Mouse (Mus musculus) 3134 (cell line): Measurements from ENCODE around the gene E330009J07Rik.

Experiments used
- DNase-seq: peaks from one replicate; pipeline ENCODE4 v3.0.0-alpha.2; 2011; ENCODE audit warnings: low spot score; ENCODE audit not compliant: insufficient read length; ENCODE audit errors: extremely low read depth

E330009J07Rik gene

DNA sequence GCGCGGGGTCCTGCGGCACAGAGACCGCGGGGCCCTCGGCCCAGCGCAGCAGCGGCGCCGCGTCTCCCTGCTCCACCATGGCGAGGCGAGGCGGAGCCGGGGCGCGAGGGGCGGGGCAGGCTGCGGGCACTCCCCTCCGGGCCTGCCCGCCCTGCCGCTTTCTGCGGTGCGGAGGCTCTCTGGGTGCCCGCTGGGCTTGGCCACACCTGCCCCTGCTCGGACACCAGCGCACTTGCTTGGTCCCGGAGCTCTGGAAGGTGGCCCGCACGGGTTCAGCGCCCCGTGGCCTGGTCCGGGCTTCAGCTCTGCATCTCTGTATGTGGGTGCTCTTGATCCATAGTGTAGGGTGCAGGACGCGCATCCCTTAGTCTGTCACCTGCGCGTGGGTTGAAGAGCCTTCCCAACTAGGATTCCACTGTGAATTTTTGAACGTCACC, at the start of gene E330009J07Rik:
TSS of gene E330009J07Rik (minus strand) at position 89 of the 437 bp plus-strand sequence.
- DNase-seq = peak; percentile 62

DNA sequence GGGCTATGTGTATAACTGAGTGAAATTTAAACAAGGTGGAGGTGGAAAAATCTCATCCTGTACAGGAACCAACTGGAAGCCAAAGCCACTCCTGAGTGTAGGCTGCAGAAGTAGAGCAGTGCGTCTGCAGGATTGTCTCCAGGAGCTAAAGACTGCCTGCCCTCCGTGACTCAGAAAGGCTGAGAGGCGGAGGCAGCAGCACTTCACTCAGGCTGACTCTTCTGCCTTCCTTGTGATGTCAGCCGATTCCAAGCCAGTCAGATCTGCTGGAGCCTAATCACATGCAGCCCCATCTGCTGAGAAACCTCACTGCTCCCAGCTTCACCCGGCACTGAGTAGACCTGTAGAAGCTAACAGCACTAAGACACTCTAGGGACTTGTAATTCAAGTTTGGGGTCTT, 46.4 kb upstream of the E330009J07Rik start:
- DNase-seq = no peak

DNA sequence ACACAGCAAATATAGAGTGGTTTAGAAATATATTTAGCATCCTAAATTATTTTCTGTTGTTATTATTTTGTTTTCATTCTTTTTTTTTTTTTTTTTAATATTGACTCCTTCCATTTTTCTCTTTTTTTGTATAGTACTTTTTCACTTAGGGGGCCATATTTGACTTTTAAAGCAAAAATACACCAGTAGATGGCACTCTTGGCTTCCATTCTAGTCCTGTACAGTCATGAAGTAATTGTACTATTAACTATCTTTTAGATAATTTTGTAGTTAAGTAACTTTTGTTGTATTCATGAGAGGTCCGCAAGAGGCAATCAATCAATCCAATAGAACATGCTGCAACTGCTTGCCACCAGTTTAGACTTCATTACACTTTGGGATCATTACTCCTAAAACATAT, 43.8 kb upstream of the E330009J07Rik start:
- DNase-seq = no peak

DNA sequence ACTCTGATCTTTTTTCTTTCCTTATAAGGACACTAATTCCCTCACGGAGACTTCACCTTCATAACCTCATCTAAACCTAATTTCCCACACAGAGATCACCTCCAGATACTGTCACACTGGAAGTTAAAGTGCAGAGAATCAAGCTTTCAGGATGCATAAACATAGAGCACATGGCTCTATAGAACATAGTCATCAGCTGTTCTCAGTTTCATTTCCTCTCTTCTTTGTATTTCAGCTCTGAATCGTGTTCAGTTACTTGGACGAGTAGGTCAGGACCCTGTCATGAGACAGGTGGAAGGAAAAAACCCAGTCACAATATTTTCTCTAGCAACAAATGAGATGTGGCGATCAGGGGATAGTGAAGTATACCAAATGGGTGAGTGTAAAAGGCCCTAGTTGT, 40.2 kb upstream of the E330009J07Rik start:
- no peak for DNase-seq

DNA sequence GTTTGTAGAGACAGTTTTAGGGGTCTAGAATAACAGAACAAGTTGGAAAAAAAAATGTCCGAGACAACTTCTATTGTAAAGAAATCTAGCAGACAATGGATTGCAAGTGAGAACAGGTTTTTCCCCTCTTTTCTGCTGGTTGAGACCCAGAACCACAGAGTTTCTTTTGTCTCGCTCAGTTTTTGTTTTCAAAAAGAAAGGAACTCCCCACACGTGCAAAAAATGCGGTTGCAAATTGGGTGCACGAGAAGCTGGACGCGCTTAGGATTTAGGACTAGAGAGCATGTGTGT, 35.7 kb upstream of the E330009J07Rik start:
- peak; percentile 1 for DNase-seq

DNA sequence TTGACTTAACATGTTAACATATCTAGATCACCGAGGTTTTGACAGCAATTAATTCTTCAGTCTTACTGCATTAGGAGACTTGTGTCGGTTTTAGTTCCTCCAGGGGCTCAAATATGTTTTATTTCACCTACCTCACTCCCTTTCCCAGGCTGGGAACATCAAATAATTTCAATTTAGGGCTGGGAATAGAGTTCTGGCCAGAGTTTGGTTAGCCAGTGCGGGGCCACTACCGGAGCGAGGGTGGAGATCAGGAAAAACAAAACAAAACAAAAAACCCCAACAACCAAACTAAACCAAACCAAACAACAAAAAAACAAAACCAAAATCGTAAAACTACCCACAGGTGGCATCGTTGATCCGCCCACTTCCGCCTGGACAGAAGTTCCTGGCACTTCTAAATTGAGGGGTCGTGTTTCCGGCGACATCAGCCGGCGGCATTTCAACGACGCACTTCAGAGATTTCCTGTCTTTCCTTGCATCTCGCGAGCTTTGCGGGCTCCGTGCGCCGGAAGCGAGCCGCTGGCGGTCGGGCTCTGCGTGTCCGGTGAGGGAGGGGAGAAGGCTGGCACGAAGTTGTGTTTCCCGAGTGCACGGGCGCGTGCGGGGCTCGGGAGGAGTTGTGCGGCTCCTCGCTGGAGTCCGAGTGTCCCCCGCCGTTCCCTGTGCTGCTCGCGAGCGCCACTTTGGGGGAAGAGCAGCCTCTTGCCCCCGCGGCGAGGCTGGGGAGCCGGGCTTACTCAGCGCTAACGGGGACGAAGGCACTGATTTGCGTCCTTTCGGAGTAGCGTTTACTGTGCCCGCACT, 35.2 kb upstream of the E330009J07Rik start, which contains the start of gene Ssbp1:
TSS of gene Ssbp1 (plus strand) at position 437 of the 804 bp plus-strand sequence.
- DNase-seq = peak; percentile 87

DNA sequence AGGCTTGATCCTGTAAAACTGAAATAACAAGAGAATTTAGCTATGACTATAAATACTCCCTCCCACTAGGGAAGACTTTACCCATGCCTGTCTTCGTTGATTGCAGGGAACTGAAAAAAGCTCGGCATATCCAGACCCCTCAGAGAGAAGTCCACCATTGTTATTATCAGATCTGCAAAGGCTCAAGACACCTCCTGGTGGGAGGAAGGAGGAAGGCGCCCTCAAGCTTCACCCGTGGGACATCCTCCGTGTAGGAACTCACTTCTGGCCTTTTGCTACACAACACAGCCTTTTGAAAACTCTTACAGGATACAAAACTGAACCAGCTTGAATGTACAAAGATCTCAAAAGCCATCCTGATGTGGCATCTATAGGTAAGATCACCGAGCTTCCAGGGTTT, 29.8 kb upstream of the E330009J07Rik start:
- DNase-seq = no peak

DNA sequence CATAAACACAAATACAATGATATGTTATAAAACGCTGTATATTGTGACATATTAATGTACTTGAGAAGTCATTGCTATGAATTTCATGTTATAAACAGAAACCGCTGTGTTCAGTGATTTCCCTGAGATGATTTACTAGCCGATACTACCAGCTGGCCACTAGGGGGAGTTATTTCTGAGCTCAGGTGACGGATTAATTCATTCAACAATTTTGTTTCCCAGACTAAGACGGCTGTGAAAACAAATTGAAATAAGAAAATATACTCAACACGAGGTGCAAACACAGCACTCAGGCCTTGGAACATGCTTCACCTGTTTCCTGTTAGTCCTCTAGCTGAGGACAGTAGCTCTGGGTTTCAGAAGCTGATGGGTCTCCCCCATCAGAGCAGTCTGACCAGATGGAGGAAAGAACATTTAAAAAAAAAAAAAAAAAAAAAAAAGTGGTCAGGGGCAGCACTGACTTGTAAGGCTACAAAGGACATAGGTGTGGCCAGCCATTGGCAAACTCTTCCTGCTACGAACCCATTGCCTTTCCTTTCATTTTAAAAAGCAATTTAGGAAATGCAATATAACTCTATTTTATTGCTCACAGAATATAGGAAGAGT, 18.6 kb upstream of the E330009J07Rik start:
- no peak for DNase-seq

DNA sequence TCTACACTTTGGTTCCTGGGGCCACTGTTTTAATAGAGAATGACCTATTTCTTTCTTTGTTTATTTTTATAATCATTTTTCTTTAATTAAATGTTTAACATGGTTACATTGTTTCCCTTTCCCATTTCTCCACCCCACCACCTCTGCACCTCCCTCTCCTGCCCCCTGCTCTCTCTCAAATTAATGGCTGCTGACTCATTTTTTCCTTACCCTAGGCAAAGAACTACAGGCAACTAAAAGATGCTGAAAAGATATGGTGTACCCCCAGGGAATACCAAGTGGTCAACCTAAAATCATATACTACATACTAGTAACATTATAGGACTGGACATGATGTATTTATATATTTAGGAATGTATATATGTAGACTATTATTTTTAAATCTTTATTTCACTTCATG, 12.7 kb upstream of the E330009J07Rik start:
- DNase-seq = no peak

DNA sequence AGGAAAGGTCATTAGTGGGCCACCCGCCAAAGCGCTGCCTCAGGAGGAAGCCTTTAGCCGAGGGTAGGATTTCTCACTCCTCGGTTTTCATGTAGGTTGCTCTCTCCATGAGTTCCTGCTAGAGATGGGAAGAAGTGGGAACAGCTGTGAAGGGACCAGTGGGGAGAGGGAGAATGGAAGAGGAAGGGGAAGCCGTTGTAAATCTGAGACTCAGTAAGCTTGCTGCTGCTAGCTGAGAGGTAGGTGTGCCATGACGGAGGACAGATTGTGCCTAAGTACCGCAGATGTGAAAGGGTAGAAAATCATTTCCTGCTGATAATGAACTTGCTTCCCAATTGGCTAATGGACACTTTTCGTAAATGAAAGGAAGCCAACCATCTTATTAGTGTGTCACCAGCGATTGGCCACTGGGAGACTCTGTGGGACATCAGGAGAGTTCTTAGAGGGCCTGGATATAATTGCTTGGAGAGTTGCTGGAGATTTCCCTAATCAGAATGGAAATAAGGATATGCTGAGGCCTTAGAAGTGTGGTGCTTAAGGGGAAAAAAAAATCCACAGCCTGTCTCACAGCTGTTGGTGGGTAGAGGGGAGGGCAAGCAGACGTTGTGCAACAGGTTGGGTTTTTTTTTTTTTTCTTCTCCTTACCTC, 7.5 kb upstream of the E330009J07Rik start:
- no peak for DNase-seq

DNA sequence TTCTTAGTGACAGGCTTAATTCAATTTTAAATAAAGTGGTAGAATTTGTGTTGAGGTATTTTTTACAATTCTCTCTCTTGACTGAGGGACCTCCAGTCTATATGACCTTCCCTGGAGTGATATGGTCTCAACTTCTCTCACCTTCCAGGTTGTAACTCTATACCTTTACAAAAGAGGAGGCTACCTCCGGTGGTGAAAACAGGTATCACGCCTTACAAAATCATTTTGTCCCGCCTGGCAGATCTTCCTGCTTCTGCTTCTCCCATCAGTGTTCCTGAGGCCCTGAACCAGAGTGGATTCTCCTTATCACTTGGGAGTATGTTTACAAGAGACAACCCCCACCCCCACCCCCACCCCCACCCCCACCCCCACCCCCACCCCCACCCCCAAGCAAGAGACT, 5.8 kb upstream of the E330009J07Rik start:
- DNase-seq = no peak

DNA sequence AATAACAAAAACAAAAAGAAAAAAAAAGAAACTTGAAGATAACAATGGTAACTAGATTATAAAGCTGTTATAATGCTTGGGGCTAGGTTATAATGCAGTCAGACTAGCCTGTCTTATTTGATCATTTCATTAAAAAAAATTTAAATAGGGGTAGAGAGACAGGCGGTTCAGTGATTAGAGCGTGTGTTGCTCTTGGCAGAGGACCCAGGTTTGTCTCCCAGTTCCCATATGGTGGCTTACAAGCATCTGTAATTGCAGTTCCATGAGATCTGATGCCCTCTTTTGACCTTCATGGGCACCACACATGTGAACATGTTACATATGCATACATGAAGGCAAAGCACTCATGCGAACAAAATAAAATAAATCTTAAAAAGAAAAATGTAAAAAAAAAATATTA, 5.3 kb upstream of the E330009J07Rik start:
- DNase-seq = no peak

DNA sequence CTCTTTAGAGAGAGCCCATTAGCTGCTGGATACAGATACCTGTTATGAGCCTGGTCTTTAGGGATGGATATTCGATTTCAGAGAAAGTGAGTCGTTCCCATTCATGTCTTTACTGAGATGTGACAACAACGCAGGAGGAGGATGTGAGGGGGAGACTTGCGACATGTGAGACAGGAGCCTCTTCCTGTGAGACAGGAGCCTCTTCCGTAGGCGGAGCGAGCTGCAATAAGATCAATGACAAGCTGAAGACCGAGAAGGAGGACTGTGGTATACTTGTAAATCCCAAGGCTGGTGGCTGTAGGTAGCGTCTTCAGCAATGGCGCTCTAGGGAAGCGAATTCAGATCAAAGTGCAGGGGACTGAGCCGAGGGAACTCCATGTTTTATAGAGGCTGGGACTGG, 3.8 kb upstream of the E330009J07Rik start:
- no peak for DNase-seq

DNA sequence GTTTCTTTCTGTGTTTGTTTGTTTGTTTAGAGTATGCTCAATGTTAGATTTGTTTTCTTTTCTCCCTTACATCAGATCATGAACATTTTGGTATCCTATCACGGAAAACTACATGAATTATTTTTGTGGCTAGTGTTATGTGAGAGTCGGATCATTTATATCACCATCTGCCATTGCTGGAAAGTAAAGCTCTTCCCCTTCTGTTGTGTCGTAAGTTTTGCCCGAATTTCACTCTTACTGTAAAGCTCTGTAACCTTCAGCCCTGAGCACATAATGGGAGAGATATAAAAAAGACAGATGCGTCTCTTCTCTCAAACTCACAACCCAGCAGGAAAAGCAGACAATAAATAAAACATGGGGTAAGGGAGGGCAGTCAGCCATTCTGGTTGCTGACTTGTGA, 3.0 kb upstream of the E330009J07Rik start, which contains the start of gene Wee2:
TSS of gene Wee2 (plus strand) at position 153 of the 400 bp plus-strand sequence.
- no peak for DNase-seq

DNA sequence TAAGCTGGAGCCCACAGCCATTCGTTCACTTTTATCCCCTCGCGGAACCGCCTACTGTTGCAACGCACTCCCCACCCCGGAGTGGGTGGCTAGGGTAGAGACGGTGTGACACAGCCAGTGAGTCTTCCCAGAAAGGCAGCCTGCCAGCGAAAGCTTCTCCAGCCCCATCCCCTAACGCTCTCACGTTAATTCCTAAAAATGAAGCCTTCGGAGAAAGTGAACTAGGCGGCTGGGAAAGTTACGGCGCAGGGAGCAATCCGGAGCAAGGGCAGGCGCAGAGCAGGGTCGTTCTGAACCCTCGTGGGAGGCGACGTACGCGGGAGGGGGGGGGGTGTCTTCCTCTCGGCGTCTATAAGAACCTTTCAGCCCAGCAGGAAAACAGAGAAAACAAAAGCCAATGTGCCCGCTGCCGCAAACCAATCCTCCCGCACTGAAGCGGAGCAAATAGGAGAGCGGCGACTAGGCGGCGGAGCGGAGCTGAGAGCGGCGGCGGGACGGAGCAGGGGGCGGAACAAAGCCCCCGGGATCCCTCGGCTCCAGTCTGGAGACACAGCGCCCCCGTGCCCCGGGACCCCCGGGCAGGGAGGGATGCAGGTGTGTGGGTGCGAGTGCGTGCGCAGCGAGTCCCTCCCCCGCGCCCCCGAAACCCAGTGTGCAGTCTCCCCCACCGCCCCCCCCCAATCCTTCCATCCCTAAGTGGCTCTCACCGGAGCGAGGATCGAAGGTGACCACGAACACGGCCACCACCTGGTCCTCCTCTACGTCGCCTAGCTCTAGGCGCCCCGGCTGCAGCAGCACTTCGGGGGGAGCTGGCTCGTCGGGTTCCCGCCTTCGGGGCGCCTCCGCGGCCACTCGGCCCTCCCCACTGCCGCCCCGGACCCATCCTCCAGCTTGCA, 536 bp downstream of the E330009J07Rik start:
- DNase-seq = peak; percentile 4

DNA sequence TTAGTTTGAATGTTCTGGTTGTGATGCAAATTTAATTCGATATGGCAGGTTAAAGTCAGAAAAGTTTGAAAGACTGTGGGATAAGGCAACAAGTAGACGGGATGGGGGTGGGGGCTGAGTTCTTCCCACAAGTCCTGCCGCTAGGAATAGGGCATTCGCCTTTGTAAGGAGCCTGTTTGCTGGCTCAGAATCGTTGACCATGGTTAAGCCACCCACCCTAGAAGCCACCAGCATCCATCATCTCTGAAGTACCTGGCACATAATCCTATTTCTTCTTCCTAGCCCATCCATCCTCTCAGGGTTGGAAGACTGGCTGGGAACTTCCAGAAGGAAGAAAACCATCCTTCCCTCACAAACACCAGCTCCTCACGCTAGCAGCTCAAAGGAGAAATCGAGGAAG, 1.2 kb downstream of the E330009J07Rik start:
- DNase-seq = no peak

DNA sequence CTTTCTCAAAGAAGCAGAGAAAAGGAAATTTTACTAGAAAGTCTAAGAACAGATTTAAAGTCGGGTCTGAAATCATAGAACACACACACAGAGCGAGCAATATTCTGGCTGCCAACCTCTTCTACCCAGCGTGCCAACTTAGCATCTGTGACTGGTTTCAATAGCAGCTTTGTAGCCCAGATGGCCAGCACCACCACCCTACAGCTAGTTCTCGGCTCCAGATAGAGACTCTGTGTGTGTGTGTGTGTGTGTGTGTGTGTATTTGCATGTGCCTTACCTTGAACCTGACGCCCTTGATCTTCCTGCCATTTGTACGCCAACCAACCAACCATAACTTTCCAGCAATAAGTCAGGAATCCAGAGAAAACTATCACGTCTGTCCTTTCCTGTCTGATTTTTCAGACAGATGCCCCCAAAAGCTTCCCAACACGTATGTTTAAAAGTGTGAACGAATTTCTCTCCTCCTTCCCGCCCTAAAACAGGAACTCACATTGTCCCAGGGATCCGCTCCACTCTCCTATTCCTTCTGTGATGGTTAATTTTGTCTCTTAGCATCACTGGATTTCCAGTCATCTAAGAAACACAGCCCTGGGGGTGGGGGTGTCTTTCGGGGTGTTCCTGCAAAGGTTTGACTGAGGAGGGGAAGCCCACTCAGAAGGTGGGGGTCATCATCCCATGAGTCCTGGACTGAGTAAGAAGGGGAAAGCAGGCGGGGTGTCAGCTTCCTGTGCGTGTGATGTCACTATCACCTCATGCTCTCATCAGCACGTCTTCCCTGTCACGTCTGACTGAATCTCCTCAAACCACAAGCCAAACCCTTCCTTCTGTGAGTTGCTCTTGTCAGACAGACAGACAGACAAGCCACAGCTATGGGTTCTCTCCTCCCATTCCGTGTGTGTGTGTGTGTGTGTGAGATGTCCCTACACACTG, 3.3 kb downstream of the E330009J07Rik start:
- no peak for DNase-seq

DNA sequence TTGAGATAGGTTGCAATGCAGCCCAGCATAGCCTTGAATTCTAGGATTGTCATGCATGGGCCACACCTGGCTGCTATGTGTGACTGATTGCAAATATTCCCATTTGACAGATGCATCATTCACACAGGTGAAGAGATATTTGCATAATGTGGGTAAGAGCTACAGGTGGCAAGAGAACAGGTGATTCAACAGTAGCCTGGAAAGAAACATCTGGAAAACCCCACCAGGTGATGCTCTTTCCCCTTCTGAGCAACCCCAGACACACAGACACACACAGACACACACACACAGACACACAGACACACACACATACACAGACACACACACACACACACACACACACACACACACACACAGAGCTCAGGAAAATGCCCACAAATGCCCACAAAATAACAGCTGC, 4.1 kb downstream of the E330009J07Rik start:
- no peak for DNase-seq

DNA sequence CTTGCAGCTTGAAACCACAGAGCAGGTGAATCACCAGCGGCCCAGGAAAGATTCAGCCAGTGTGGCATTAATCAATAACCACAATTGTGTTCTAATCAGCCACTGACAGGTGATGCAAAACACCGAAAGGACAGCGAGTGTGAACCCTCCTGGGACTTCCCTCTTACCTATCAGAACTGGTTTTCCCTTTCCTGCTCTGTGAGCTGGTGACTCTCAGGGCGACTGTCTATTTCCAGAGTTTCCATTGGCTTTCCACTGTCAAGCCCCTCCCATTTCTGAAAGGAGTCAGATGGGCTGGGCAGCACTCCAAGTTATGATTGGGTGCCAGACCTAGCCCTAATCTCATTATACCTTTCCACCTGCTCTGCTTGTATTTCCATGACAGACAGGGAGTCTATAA, 4.6 kb downstream of the E330009J07Rik start:
- DNase-seq = no peak

DNA sequence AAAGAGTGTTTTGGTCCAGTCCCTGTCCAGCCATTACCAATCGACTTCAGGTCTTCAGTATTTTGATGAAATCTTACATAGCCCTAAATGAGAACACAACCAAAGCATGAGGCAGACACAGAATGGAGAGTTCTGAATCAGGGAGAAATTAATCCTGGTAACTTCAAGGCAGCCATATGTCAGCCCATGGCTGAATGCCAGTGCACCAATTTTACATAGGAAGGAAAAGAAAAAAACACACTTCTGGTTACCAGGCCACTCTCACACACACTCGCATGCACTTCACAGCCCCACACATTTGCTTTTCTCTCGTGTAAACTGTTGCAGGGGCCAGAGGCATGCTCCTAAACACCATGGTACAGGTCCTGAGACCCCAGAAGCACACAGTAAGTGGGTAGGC, 5.1 kb downstream of the E330009J07Rik start:
- DNase-seq = no peak
